Mouse (Mus musculus) MEL (cell line): ENCODE results near the gene Ptprn. TPM values are rescaled to one million over a fixed set of nuclear protein-coding genes. Genes with fewer than 3 reads are reported as not detected.

ENCODE experiments used
- DNase-seq: peaks from one replicate; pipeline ENCODE4 v3.0.0; 2011; ENCODE audit warnings: low read depth, low spot score
- H3K27ac ChIP-seq: 2 replicates; pipeline ENCODE4 v1.5.1; 2012; ENCODE audit warnings: low read depth, mild to moderate bottlenecking, control low read depth, low read length, moderate library complexity; ENCODE audit not compliant: control insufficient read depth
- H3K27me3 ChIP-seq, 2 experiments: fragments of 150-350 bp in 1 of 2; sonication (generic) in 1 of 2; 2 replicates each; pipeline ENCODE4 v1.6.1; 2012; ENCODE audit warnings: low read length in 2 of 2, mild to moderate bottlenecking in 2 of 2, improper control_type of control experiment in 1 of 2, moderate library complexity in 1 of 2; ENCODE audit not compliant: insufficient read depth in 2 of 2, control insufficient read depth in 1 of 2
- H3K36me3 ChIP-seq, 2 experiments: 2 replicates each; pipeline ENCODE4 v1.6.1; 2012 to 2014; ENCODE audit warnings: low read length in 2 of 2, improper control_type of control experiment in 1 of 2, inconsistent platforms in 1 of 2, mild to moderate bottlenecking in 1 of 2; ENCODE audit not compliant: insufficient read depth in 2 of 2, control insufficient read depth in 1 of 2
- H3K4me1 ChIP-seq, 2 experiments: fragments of 150-350 bp in 1 of 2; sonication (generic) in 1 of 2; 2 replicates each; pipeline ENCODE4 v1.6.1; 2012; ENCODE audit warnings: low read length in 2 of 2, improper control_type of control experiment in 1 of 2, mild to moderate bottlenecking in 1 of 2; ENCODE audit not compliant: insufficient read depth in 2 of 2, control insufficient read depth in 1 of 2
- H3K4me3 ChIP-seq, 2 experiments: fragments of 150-350 bp in 1 of 2; sonication (generic) in 1 of 2; 2 replicates each; pipeline ENCODE4 v1.5.1; 2012; ENCODE audit warnings: low read depth in 2 of 2, low read length in 2 of 2, mild to moderate bottlenecking in 2 of 2, moderate library complexity in 2 of 2, control low read depth in 1 of 2, improper control_type of control experiment in 1 of 2; ENCODE audit not compliant: control insufficient read depth in 1 of 2, insufficient read depth in 1 of 2
- H3K79me2 ChIP-seq: 2 replicates; pipeline ENCODE4 v1.6.1; 2012; ENCODE audit warnings: mild to moderate bottlenecking, low read length, moderate library complexity; ENCODE audit not compliant: control insufficient read depth, poor library complexity, insufficient read depth
- H3K9ac ChIP-seq: 2 replicates; pipeline ENCODE4 v1.6.1; 2012; ENCODE audit warnings: low read depth, mild to moderate bottlenecking, control low read depth, low read length, moderate library complexity; ENCODE audit not compliant: control insufficient read depth, poor library complexity, severe bottlenecking
- H3K9me3 ChIP-seq: fragments of 150-350 bp; sonication (generic); replicated peaks from 2 replicates; pipeline ENCODE4 v1.6.1; 2012; ENCODE audit warnings: mild to moderate bottlenecking, low read length, improper control_type of control experiment, moderate library complexity; ENCODE audit not compliant: insufficient read depth
- BHLHE40 ChIP-seq: IDR thresholded peaks from 2 replicates; pipeline ENCODE4 v1.6.1; 2012; ENCODE audit warnings: low read depth, mild to moderate bottlenecking, inconsistent platforms, low read length, improper control_type of control experiment, borderline replicate concordance
- CTCF ChIP-seq, 3 experiments: IDR thresholded peaks in 2 of 3; conservative IDR thresholded peaks in 1 of 3; 2 replicates each; pipeline ENCODE4 v1.5.1; 2011 to 2012; ENCODE audit warnings: low read length in 3 of 3, low read depth in 2 of 3, mild to moderate bottlenecking in 2 of 3, improper control_type of control experiment in 1 of 3, inconsistent platforms in 1 of 3, mixed read lengths in 1 of 3, moderate library complexity in 1 of 3; ENCODE audit not compliant: control insufficient read depth in 1 of 3, insufficient read depth in 1 of 3, poor library complexity in 1 of 3, severe bottlenecking in 1 of 3
- E2F4 ChIP-seq: IDR thresholded peaks from 2 replicates; pipeline ENCODE4 v1.6.1; 2011; ENCODE audit warnings: low read depth, low read length, improper control_type of control experiment, borderline replicate concordance
- EP300 ChIP-seq, 2 experiments: IDR thresholded peaks; 2 replicates each; pipeline ENCODE4 v1.6.1; 2011; ENCODE audit warnings: improper control_type of control experiment in 2 of 2, low read length in 2 of 2, low read depth in 1 of 2, mild to moderate bottlenecking in 1 of 2
- ETS1 ChIP-seq: IDR thresholded peaks from 2 replicates; pipeline ENCODE4 v1.6.1; 2012; ENCODE audit warnings: low read depth, mild to moderate bottlenecking, inconsistent platforms, low read length, improper control_type of control experiment, moderate library complexity
- GABPA ChIP-seq: IDR thresholded peaks from 2 replicates; pipeline ENCODE4 v1.6.1; 2012; ENCODE audit warnings: low read depth, mild to moderate bottlenecking, inconsistent platforms, low read length, improper control_type of control experiment, moderate library complexity
- GATA1 ChIP-seq: IDR thresholded peaks from 2 replicates; pipeline ENCODE4 v1.6.1; 2011; ENCODE audit warnings: low read depth, low read length, improper control_type of control experiment
- HCFC1 ChIP-seq: IDR thresholded peaks from 2 replicates; pipeline ENCODE4 v1.6.1; 2012; ENCODE audit warnings: low read depth, mild to moderate bottlenecking, inconsistent platforms, low read length, improper control_type of control experiment, moderate library complexity
- JUND ChIP-seq: IDR thresholded peaks from 2 replicates; pipeline ENCODE4 v1.6.1; 2011; ENCODE audit warnings: low read depth, mild to moderate bottlenecking, improper control_type of control experiment, low read length
- KAT2A ChIP-seq: conservative IDR thresholded peaks from 2 replicates; pipeline ENCODE4 v1.6.1; 2012; ENCODE audit warnings: low read depth, low read length, improper control_type of control experiment, inconsistent platforms
- MAFK ChIP-seq: IDR thresholded peaks from 2 replicates; pipeline ENCODE4 v1.6.1; 2011; ENCODE audit warnings: low read depth, mild to moderate bottlenecking, low read length, improper control_type of control experiment, borderline replicate concordance
- MAX ChIP-seq: IDR thresholded peaks from 2 replicates; pipeline ENCODE4 v1.6.1; 2011; ENCODE audit warnings: low read length, improper control_type of control experiment
- MAZ ChIP-seq: IDR thresholded peaks from 2 replicates; pipeline ENCODE4 v1.6.1; 2012; ENCODE audit warnings: low read depth, mild to moderate bottlenecking, inconsistent platforms, low read length, improper control_type of control experiment
- MEF2A ChIP-seq: IDR thresholded peaks from 2 replicates; pipeline ENCODE4 v1.6.1; 2014; ENCODE audit warnings: low read depth, mild to moderate bottlenecking, inconsistent platforms, low read length, improper control_type of control experiment; ENCODE audit not compliant: poor library complexity, insufficient replicate concordance, severe bottlenecking; ENCODE audit errors: extremely low read depth
- MXI1 ChIP-seq: IDR thresholded peaks from 2 replicates; pipeline ENCODE4 v1.6.1; 2011; ENCODE audit warnings: mild to moderate bottlenecking, low read depth, low read length, improper control_type of control experiment
- MYB ChIP-seq: IDR thresholded peaks from 2 replicates; pipeline ENCODE4 v1.6.1; 2011; ENCODE audit warnings: mild to moderate bottlenecking, low read depth, low read length, improper control_type of control experiment
- NELFE ChIP-seq: IDR thresholded peaks from 2 replicates; pipeline ENCODE4 v1.6.1; 2011; ENCODE audit warnings: low read depth, low read length, improper control_type of control experiment
- NRF1 ChIP-seq: IDR thresholded peaks from 2 replicates; pipeline ENCODE4 v1.6.1; 2014; ENCODE audit warnings: low read depth, mild to moderate bottlenecking, inconsistent platforms, low read length, improper control_type of control experiment, moderate library complexity; ENCODE audit not compliant: poor library complexity, insufficient read depth, severe bottlenecking
- POLR2A ChIP-seq, 2 experiments: IDR thresholded peaks; 2 replicates each; pipeline ENCODE4 v1.6.1; 2011 to 2012; ENCODE audit warnings: low read length in 2 of 2, mild to moderate bottlenecking in 2 of 2, control low read depth in 1 of 2, improper control_type of control experiment in 1 of 2, low read depth in 1 of 2, moderate library complexity in 1 of 2; ENCODE audit not compliant: control insufficient read depth in 1 of 2, insufficient read depth in 1 of 2, poor library complexity in 1 of 2
- POLR2AphosphoS2 ChIP-seq: IDR thresholded peaks from 2 replicates; pipeline ENCODE4 v1.6.1; 2011; ENCODE audit warnings: low read length, improper control_type of control experiment
- POLR2AphosphoS5 ChIP-seq: IDR thresholded peaks from 2 replicates; pipeline ENCODE4 v1.6.1; 2012; ENCODE audit warnings: low read depth, borderline replicate concordance, mild to moderate bottlenecking, inconsistent platforms, low read length, moderate library complexity, mixed read lengths
- RCOR1 ChIP-seq: IDR thresholded peaks from 2 replicates; pipeline ENCODE4 v1.6.1; 2012; ENCODE audit warnings: low read depth, mild to moderate bottlenecking, inconsistent platforms, low read length, improper control_type of control experiment
- SIN3A ChIP-seq: IDR thresholded peaks from 2 replicates; pipeline ENCODE4 v1.6.1; 2012; ENCODE audit warnings: low read length, improper control_type of control experiment, inconsistent platforms
- SMC3 ChIP-seq: IDR thresholded peaks from 2 replicates; pipeline ENCODE4 v1.6.1; 2011; ENCODE audit warnings: low read depth, low read length, improper control_type of control experiment
- TBP ChIP-seq: IDR thresholded peaks from 2 replicates; pipeline ENCODE4 v1.8.0; 2011; ENCODE audit warnings: low read depth, low read length, improper control_type of control experiment
- TCF12 ChIP-seq: IDR thresholded peaks from 2 replicates; pipeline ENCODE4 v1.6.1; 2014; ENCODE audit warnings: low read depth, mild to moderate bottlenecking, inconsistent platforms, low read length, improper control_type of control experiment, moderate library complexity
- UBTF ChIP-seq: IDR thresholded peaks from 2 replicates; pipeline ENCODE4 v1.6.1; 2012; ENCODE audit warnings: low read depth, mild to moderate bottlenecking, inconsistent platforms, low read length, improper control_type of control experiment, moderate library complexity, borderline replicate concordance; ENCODE audit not compliant: insufficient read depth
- USF1 ChIP-seq: IDR thresholded peaks from 2 replicates; pipeline ENCODE4 v1.6.1; 2014; ENCODE audit warnings: low read depth, mild to moderate bottlenecking, inconsistent platforms, low read length, improper control_type of control experiment, moderate library complexity
- USF2 ChIP-seq, 2 experiments: IDR thresholded peaks; 2 replicates each; pipeline ENCODE4 v1.6.1; 2011 to 2012; ENCODE audit warnings: improper control_type of control experiment in 2 of 2, low read length in 2 of 2, borderline replicate concordance in 1 of 2, inconsistent platforms in 1 of 2, low read depth in 1 of 2, mild to moderate bottlenecking in 1 of 2; ENCODE audit not compliant: insufficient read depth in 1 of 2
- ZKSCAN1 ChIP-seq: IDR thresholded peaks from 2 replicates; pipeline ENCODE4 v1.6.1; 2012; ENCODE audit warnings: low read depth, mild to moderate bottlenecking, inconsistent platforms, low read length, improper control_type of control experiment, moderate library complexity
- ZMIZ1 ChIP-seq: IDR thresholded peaks from 2 replicates; pipeline ENCODE4 v1.6.1; 2012; ENCODE audit warnings: low read depth, mild to moderate bottlenecking, inconsistent platforms, low read length, improper control_type of control experiment, moderate library complexity
- ZNF384 ChIP-seq: IDR thresholded peaks from 2 replicates; pipeline ENCODE4 v1.6.1; 2012; ENCODE audit warnings: low read depth, mild to moderate bottlenecking, inconsistent platforms, low read length, improper control_type of control experiment
- polyA plus RNA-seq, 2 experiments: library from polyadenylated mRNA; stranded (reverse) in 1 of 2; unstranded in 1 of 2; fragments of >175 nt in 1 of 2; fragments of >200 nt in 1 of 2; gene quantifications; 2 replicates each; pipeline versions ENCODE4 v1.2.1 to v1.2.4; 2012; ENCODE audit warnings: low replicate concordance in 2 of 2, low read depth in 1 of 2; ENCODE audit not compliant: insufficient read length in 2 of 2, insufficient read depth in 1 of 2, missing spikeins in 1 of 2
- total RNA-seq: library from RNA; depleted of rRNA; stranded (reverse); fragments of 300-350 nt; gene quantifications from 2 replicates; pipeline ENCODE4 v1.2.3, GENCODE M21; 2012

The Ptprn gene
- total and polyA plus RNA-seq, 3 experiments, result 0.13 TPM; not detected in 2

- peaks cover 14 to 45% of the 10 kb centered on the region in 2 experiments for H3K4me1 ChIP-seq
- H3K79me2 ChIP-seq, result peaks cover 45% of the 10 kb centered on the region
- peak overlapping the region; percentile 87 for H3K9ac ChIP-seq
- no peaks in the 10 kb centered on the region for H3K9me3 ChIP-seq
- H3K36me3 ChIP-seq, result peaks cover 12 to 43% of the 10 kb centered on the region in 2 experiments
- TF ChIP-seq TBP (peak; percentile 99), CTCF (IDR thresholded peaks at IDR 0.05 in 2 of 3, conservative IDR thresholded peaks at IDR 0.05 in 1 of 3; ENCODE audit: control insufficient read depth in 1 of 3, insufficient read depth in 1 of 3, low read depth in 2 of 3, low read length in 3 of 3, poor library complexity in 1 of 3, severe bottlenecking in 1 of 3) (no peak), BHLHE40 (no peak), ETS1 (no peak), MXI1 (no peak), HCFC1 (peak; percentile 55; the same call in 1 of the 2 replicates), JUND (no peak), POLR2AphosphoS2 (peak; percentile 99), ZNF384 (no peak), MEF2A (no peak), NELFE (peak; percentile 100), EP300 (IDR thresholded peaks at IDR 0.05; ENCODE audit: low read depth in 1 of 2, low read length in 2 of 2) (no peak; a peak in 1 of 4 replicates), MYB (no peak), MAZ (no peak), USF2 (IDR thresholded peaks at IDR 0.05; ENCODE audit: borderline replicate concordance in 1 of 2, insufficient read depth in 1 of 2, low read depth in 1 of 2, low read length in 2 of 2) (no peak), USF1 (no peak), E2F4 (no peak), MAFK (no peak), TCF12 (peak; percentile 74), SMC3 (no peak), MAX (no peak), GABPA (no peak), GATA1 (no peak), KAT2A (no peak), UBTF (no peak), ZMIZ1 (peak; percentile 99), ZKSCAN1 (no peak), NRF1 (peak; percentile 29; the same call in 1 of the 2 replicates), POLR2AphosphoS5 (peak; percentile 93; the same call in 1 of the 2 replicates), SIN3A (no peak), RCOR1 (no peak), POLR2A (IDR thresholded peaks at IDR 0.05; ENCODE audit: control insufficient read depth in 1 of 2, insufficient read depth in 1 of 2, low read depth in 1 of 2, low read length in 2 of 2, poor library complexity in 1 of 2) (peak; percentile 98 to 100)
- H3K27ac ChIP-seq, result peak overlapping the region; percentile 83
- H3K27me3 ChIP-seq, result no peaks in the 10 kb centered on the region
- peak overlapping the region; percentile 81 to 82 for H3K4me3 ChIP-seq
- DNase-seq, result peak; percentile 92
These were observed 45.2 kb downstream of the Ptprn start for GRCm38 (mm10) chr1:75219078-75219477.
